In genomic region chr8:79037991-79038390, GRCm38 (mm10) we compare ENCODE assay signal across 18 mouse cellular contexts. TPM values are rescaled to one million over a fixed set of nuclear protein-coding genes. Genes with fewer than 3 reads are reported as not detected.
DNase-seq lines count a peak whose midpoint lies in the region; ATAC-seq and TF ChIP-seq lines count a peak whose summit lies in the region.
"Had no signal": no experiment of that assay in that cellular context is flagged by ENCODE, and none has a peak within 500 bp of the region (broad histone marks: within the 10 kb centered on the region; RNA-seq: fewer than 3 reads in every experiment).

No protein-coding gene starts in this region.

- H3ac ChIP-seq in myocyte (ENCODE audit: control insufficient read depth, insufficient read length): no peak overlapping the region

- H3K9ac ChIP-seq in liver, embryonic 11.5 days (ENCODE audit: low read depth, low read length): no peak overlapping the region
- H3K9ac ChIP-seq in kidney, embryonic 16.5 days (replicated peaks; ENCODE audit: low read length): no peak overlapping the region
- H3K9ac ChIP-seq: limb, embryonic 13.5 days; liver, postnatal 0 days had no signal

- peaks cover 78% of the 10 kb centered on the region for H3K79me2 ChIP-seq in myocyte (ENCODE audit: control insufficient read depth, insufficient read depth)

- no peaks in the 10 kb centered on the region for H3K36me3 ChIP-seq in myocyte (ENCODE audit: control insufficient read depth, insufficient read depth)
- peaks cover 4% of the 10 kb centered on the region; the same call in 1 of the 2 replicates for H3K36me3 ChIP-seq in liver, embryonic 11.5 days (ENCODE audit: control insufficient read depth, insufficient read depth, low read length)
- no peaks in the 10 kb centered on the region for H3K36me3 ChIP-seq in kidney, embryonic 16.5 days (ENCODE audit: insufficient read depth, low read length)

- no peak overlapping the region for H3K4me3 ChIP-seq in layer of hippocampus, adult 2 months
- H3K4me3 ChIP-seq in myocyte: no peak overlapping the region
- no peak overlapping the region for H3K4me3 ChIP-seq in liver, embryonic 11.5 days (ENCODE audit: low read depth, low read length)
- no peak overlapping the region for H3K4me3 ChIP-seq in kidney, embryonic 16.5 days (ENCODE audit: low read length)
- H3K4me3 ChIP-seq: left cerebral cortex, adult 2 months; limb, embryonic 13.5 days had no signal

- TF ChIP-seq POLR2A in myocyte (IDR thresholded peaks at IDR 0.05; ENCODE audit: insufficient read length, low read depth): no peak

- DNase-seq in layer of hippocampus, adult 2 months (ENCODE audit: low spot score in 2 of 2): peak; percentile 23 to 41
- DNase-seq in layer of hippocampus, adult 9-10 months (ENCODE audit: low spot score): no peak
- peak; percentile 36 for DNase-seq in cerebellum, adult 11-12 months
- DNase-seq in cerebellum, postnatal 10 days: peak; percentile 84 to 90
- no peak for DNase-seq in liver, embryonic 11.5 days (ENCODE audit: low spot score)
- DNase-seq: adrenal gland, postnatal 25 days; heart, postnatal 4 days; kidney, postnatal 10 days; liver, postnatal 0 days; lung, postnatal 36 days; right cerebral cortex, adult 18-20 months had no signal

- no peaks in the 10 kb centered on the region for H3K27me3 ChIP-seq in myocyte (ENCODE audit: control insufficient read depth, insufficient read depth, insufficient read length)
- H3K27me3 ChIP-seq in liver, embryonic 11.5 days (replicated peaks; ENCODE audit: control insufficient read depth, insufficient read depth, low read length): no peaks in the 10 kb centered on the region
- H3K27me3 ChIP-seq in kidney, embryonic 16.5 days (ENCODE audit: insufficient read depth, low read length): no peaks in the 10 kb centered on the region
- H3K27me3 ChIP-seq: limb, embryonic 13.5 days had no signal

- 86% methylated on average over 7 of the region's 7 CpGs for WGBS in liver, embryonic 11.5 days
- WGBS in kidney, embryonic 16.5 days: 83% methylated on average over 7 of the region's 7 CpGs

- TF ChIP-seq CTCF in layer of hippocampus, adult 2 months (conservative IDR thresholded peaks at IDR 0.05): no peak

- no peaks in the 10 kb centered on the region for H3K9me3 ChIP-seq in liver, embryonic 11.5 days (ENCODE audit: control insufficient read depth, low read length)
- H3K9me3 ChIP-seq in kidney, embryonic 16.5 days (ENCODE audit: low read length): no peaks in the 10 kb centered on the region
- H3K9me3 ChIP-seq: G1E; limb, embryonic 13.5 days had no signal

- no peak overlapping the region for H3K27ac ChIP-seq in layer of hippocampus, adult 2 months
- no peak overlapping the region for H3K27ac ChIP-seq in liver, embryonic 11.5 days (ENCODE audit: low read depth, low read length)
- no peak overlapping the region for H3K27ac ChIP-seq in kidney, embryonic 16.5 days (ENCODE audit: low read length)
- H3K27ac ChIP-seq: left cerebral cortex, adult 2 months; limb, embryonic 13.5 days had no signal

- H3K4me2 ChIP-seq in myocyte (ENCODE audit: low read depth): no peak overlapping the region
- no peak overlapping the region for H3K4me2 ChIP-seq in liver, embryonic 11.5 days
- no peak overlapping the region for H3K4me2 ChIP-seq in kidney, embryonic 16.5 days (replicated peaks; ENCODE audit: low read depth, low read length)
- H3K4me2 ChIP-seq: heart, embryonic 11.5 days; limb, embryonic 13.5 days; midbrain, embryonic 11.5 days had no signal

- H3K4me1 ChIP-seq in liver, embryonic 11.5 days (replicated peaks; ENCODE audit: control insufficient read depth, insufficient read depth, low read length): 0 out of 2 replicates have a peak, but pooled peaks cover 3% of the 10 kb centered on the region
- H3K4me1 ChIP-seq in kidney, embryonic 16.5 days (ENCODE audit: insufficient read depth, low read length): peaks cover 12% of the 10 kb centered on the region

- ATAC-seq in liver, embryonic 11.5 days (replicated peaks; ENCODE audit: low FRiP score): no peak
- no peak for ATAC-seq in kidney, embryonic 16.5 days (ENCODE audit: low FRiP score, low TSS enrichment)
- ATAC-seq: liver, postnatal 0 days had no signal

TF ChIP-seq in myocyte, 11 proteins besides CTCF, POLR2A, EP300 and RAD21:
- no peak for TF ChIP-seq MAX (IDR thresholded peaks at IDR 0.05; ENCODE audit: low read depth)
- peak; percentile 13 for TF ChIP-seq POLR2AphosphoS2 (IDR thresholded peaks at IDR 0.05; ENCODE audit: insufficient read length, low read depth)

RNA-seq across cellular contexts. Expression of gene Zfp827, which starts 9.8 kb away (rescaled TPM):
- 10 to 100 TPM; 32.3 to 33.5 TPM for total RNA-seq in layer of hippocampus, adult 2 months (2021)
- polyA plus RNA-seq in myocyte (2012; fragmentation: generic; extraction: Trizol): 7.7 TPM
- polyA plus RNA-seq in liver, embryonic 11.5 days (2014; fragmentation: Nextera tagmentation; extraction: Ambion mirVana): 3.5 and 3.8 TPM in 2 replicates
- polyA plus RNA-seq in kidney, embryonic 16.5 days (2015; fragmentation: Nextera tagmentation; extraction: Ambion mirVana): 6.9 and 7.3 TPM in 2 replicates

Comparison
In these comparisons a context has a peak if more than half of its experiments do, and no peak if none do; other contexts are left out.
1. DNase-seq: peak in layer of hippocampus, adult 2 months (2 of 2), cerebellum, adult 11-12 months (single experiment) and cerebellum, postnatal 10 days (2 of 2); none in layer of hippocampus, adult 9-10 months (single experiment) and liver, embryonic 11.5 days (single experiment).